Mouse (Mus musculus) heart, embryonic 16.5 days (tissue): ENCODE data around the gene Tmem182. TPM values are rescaled to one million over a fixed set of nuclear protein-coding genes. Genes with fewer than 3 reads are reported as not detected.

ENCODE experiments used
- ATAC-seq: fragments of 200-750 bp; cut with Nextera tagmentation; replicated peaks from 2 replicates; pipeline ENCODE4 v1.8.0; 2017; ENCODE audit warnings: moderate number of reproducible peaks; ENCODE audit not compliant: insufficient read depth, low FRiP score; ENCODE audit errors: extremely low read depth
- H3K27ac ChIP-seq: fragments of 300-500 bp; sonication (generic); 2 replicates; pipeline ENCODE4 v1.5.1; 2014; ENCODE audit warnings: mild to moderate bottlenecking, low read length, control low read depth, moderate library complexity
- H3K27me3 ChIP-seq: fragments of 300-500 bp; sonication (generic); 2 replicates; pipeline ENCODE4 v1.6.1; 2014; ENCODE audit warnings: low read length, mixed read lengths; ENCODE audit not compliant: control insufficient read depth, insufficient read depth
- H3K36me3 ChIP-seq: fragments of 300-500 bp; sonication (generic); 2 replicates; pipeline ENCODE4 v1.6.1; 2014; ENCODE audit not compliant: control insufficient read depth, insufficient read depth
- H3K4me1 ChIP-seq: fragments of 300-500 bp; sonication (generic); 2 replicates; pipeline ENCODE4 v1.6.1; 2014; ENCODE audit warnings: low read length, mixed read lengths; ENCODE audit not compliant: control insufficient read depth, insufficient read depth
- H3K4me2 ChIP-seq: fragments of 300-500 bp; sonication (generic); 2 replicates; pipeline ENCODE4 v1.6.1; 2014; ENCODE audit warnings: low read depth, mild to moderate bottlenecking, control low read depth, low read length
- H3K4me3 ChIP-seq: fragments of 300-500 bp; sonication (generic); 2 replicates; pipeline ENCODE4 v1.5.1; 2014; ENCODE audit warnings: mild to moderate bottlenecking, control low read depth, low read length
- H3K9ac ChIP-seq: fragments of 300-500 bp; sonication (generic); 2 replicates; pipeline ENCODE4 v1.6.1; 2014; ENCODE audit warnings: low read length, control low read depth
- H3K9me3 ChIP-seq: fragments of 300-500 bp; sonication (generic); replicated peaks from 2 replicates; pipeline ENCODE4 v1.6.1; 2016; ENCODE audit warnings: low read length; ENCODE audit not compliant: control insufficient read depth
- WGBS: fragments of 180-500 bp; shearing (Covaris S2); extraction: QIAGEN DNeasy Blood & Tissue Kit; methylation state at CpG from one replicate; pipeline ENCODE4 v1.1.7; 2014; 5-methylcytosine and 5-hydroxymethylcytosine counted together
- polyA plus RNA-seq: library from polyadenylated mRNA; unstranded; fragments of >200 nt; fragmentation: Nextera tagmentation; extraction: Ambion mirVana; gene quantifications from 2 replicates; pipeline ENCODE4 v1.2.1, GENCODE M21; 2015

Gene Tmem182
- polyA plus RNA-seq, 1 experiment from 2014 or later, result 58.2 TPM

GRCm38 (mm10) chr1:40840605-40841004 lies 35.2 kb downstream of the Tmem182 start:
- ATAC-seq, result no peak
- Histone ChIP-seq H3K9ac (no peak overlapping the region), H3K27ac (no peak overlapping the region), H3K9me3 (no peaks in the 10 kb centered on the region), H3K4me1 (peaks cover 6% of the 10 kb centered on the region; the same call in 1 of the 2 replicates), H3K27me3 (no peaks in the 10 kb centered on the region), H3K4me2 (no peak overlapping the region), H3K4me3 (no peak overlapping the region), H3K36me3 (no peaks in the 10 kb centered on the region)
- WGBS, result 78% methylated on average over 8 of the region's 8 CpGs

- ATAC-seq, result 0 out of 2 replicates have a peak, but pooled peaks have one; percentile 23
- WGBS, result 66% methylated on average over 5 of the region's 5 CpGs
- Histone ChIP-seq H3K4me2 (no peak overlapping the region), H3K4me1 (peaks cover 6% of the 10 kb centered on the region; the same call in 1 of the 2 replicates), H3K9me3 (no peaks in the 10 kb centered on the region), H3K4me3 (no peak overlapping the region), H3K36me3 (no peaks in the 10 kb centered on the region), H3K9ac (no peak overlapping the region), H3K27me3 (no peaks in the 10 kb centered on the region), H3K27ac (peak overlapping the region; percentile 24)
Measured at GRCm38 (mm10) chr1:40841032-40841761, 35.8 kb downstream of the Tmem182 start.

- Histone ChIP-seq H3K36me3 (no peaks in the 10 kb centered on the region), H3K4me1 (peaks cover 8% of the 10 kb centered on the region), H3K27me3 (no peaks in the 10 kb centered on the region), H3K4me3 (no peak overlapping the region), H3K9ac (no peak overlapping the region), H3K4me2 (no peak overlapping the region), H3K27ac (no peak overlapping the region), H3K9me3 (no peaks in the 10 kb centered on the region)
- peak; percentile 60; the same call in 1 of the 2 replicates for ATAC-seq
Measured at GRCm38 (mm10) chr1:40844616-40845015, 39.2 kb downstream of the Tmem182 start.

- 23% methylated on average over 2 of the region's 2 CpGs for WGBS
- Histone ChIP-seq H3K4me1 (peaks cover 2% of the 10 kb centered on the region), H3K4me3 (no peak overlapping the region), H3K27me3 (no peaks in the 10 kb centered on the region), H3K9ac (no peak overlapping the region), H3K4me2 (no peak overlapping the region), H3K27ac (no peak overlapping the region), H3K9me3 (no peaks in the 10 kb centered on the region), H3K36me3 (no peaks in the 10 kb centered on the region)
- no peak; the same call in 1 of the 2 replicates for ATAC-seq
Measured at GRCm38 (mm10) chr1:40847196-40847938, 42.0 kb downstream of the Tmem182 start.

DNA sequence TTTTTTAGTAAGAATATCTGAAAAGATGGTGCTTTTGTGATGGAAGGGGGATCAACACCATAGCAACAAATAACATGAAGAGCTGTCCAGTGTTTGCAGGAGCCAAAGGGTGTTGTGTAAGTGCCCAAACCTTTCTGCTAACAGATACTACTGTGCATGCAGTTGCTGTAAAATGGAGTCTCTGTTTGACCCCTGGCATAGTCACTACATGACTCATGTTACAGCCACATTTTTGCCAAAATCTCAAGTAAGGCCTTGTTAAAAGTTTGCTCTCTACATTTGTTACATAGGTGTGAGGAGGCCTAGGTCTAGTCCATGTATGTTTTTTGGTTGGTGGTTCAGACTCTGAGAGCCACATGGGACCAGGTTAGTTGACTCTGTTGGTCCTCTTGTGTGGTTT lies 45.9 kb downstream of the Tmem182 start:
- H3K27me3 ChIP-seq, result no peaks in the 10 kb centered on the region
- no peak overlapping the region for H3K27ac ChIP-seq
- H3K4me1 ChIP-seq, result peaks cover 2% of the 10 kb centered on the region
- H3K4me2 ChIP-seq, result no peak overlapping the region
- no peak overlapping the region for H3K9ac ChIP-seq
- no peak for ATAC-seq
- H3K9me3 ChIP-seq, result no peaks in the 10 kb centered on the region
- H3K36me3 ChIP-seq, result no peaks in the 10 kb centered on the region
- H3K4me3 ChIP-seq, result no peak overlapping the region

DNA sequence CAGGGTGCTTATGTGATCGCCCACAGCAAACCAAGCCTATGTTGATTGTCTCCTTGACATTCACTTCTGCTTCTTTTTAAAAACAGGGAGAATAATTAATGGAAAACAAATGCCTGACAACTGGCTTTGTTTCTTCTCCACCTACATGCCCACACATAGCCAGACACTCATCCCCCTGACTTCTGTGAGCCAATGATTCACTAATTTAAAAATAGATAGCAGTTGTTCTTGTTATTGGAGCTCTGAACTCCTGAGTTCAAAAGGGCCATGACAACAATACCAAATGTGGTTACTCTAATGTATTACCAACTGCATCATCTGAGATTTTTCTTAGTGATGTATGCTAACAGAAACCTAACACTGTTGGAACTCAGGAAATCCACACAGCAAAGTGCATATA lies 49.9 kb downstream of the Tmem182 start:
- ATAC-seq, result no peak
- no peak overlapping the region for H3K27ac ChIP-seq
- 65% methylated on average over 1 of the region's 1 CpGs for WGBS

DNA sequence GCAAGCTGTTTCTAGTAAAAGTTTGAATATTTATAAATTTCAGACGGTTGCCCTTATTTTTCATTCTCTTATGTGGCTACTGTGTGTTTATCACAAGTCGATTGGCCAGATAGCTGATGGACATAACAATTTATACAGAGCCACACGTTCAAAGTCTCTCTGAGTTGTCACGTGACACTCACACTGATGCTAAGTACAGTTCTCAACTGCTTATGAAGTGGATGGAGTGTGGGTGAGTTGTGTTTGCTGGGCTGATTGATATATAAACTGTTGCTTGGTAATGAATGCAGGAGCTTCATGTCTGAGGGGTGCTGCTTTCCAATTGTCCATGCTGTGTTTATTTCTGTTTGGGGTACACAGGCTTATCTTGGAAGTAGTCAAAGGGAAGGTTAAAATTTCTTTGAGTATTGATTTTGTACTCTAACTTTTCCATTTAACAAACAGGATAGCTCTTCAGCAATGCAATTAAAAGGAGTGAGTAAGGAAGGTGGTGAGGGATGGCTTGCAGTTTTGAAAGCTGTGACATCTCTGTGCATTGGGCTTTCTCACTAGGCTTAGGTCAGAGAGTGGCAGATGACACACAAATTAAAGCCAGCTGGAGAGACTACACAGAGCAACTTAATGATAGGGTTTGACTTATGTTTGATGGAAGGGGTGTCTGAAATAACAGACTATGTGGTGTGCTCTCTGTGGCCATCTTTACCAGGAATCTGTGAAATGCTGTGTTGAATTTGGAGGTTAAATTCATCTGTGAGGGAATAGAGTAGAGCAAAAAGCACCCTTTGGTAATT lies 51.6 kb downstream of the Tmem182 start:
- Histone ChIP-seq H3K9ac (no peak overlapping the region), H3K4me1 (no peaks in the 10 kb centered on the region), H3K27me3 (no peaks in the 10 kb centered on the region), H3K4me3 (no peak overlapping the region), H3K4me2 (no peak overlapping the region), H3K9me3 (no peaks in the 10 kb centered on the region), H3K36me3 (no peaks in the 10 kb centered on the region), H3K27ac (no peak overlapping the region)
- ATAC-seq, result no peak
- 61% methylated on average over 4 of the region's 4 CpGs for WGBS

More for the DNA sequence above, 49.9 kb downstream of the Tmem182 start:
- Histone ChIP-seq H3K4me3 (no peak overlapping the region), H3K9ac (no peak overlapping the region), H3K27me3 (no peaks in the 10 kb centered on the region), H3K9me3 (no peaks in the 10 kb centered on the region), H3K36me3 (no peaks in the 10 kb centered on the region), H3K4me1 (no peaks in the 10 kb centered on the region), H3K4me2 (no peak overlapping the region)

- no peak for ATAC-seq
- Histone ChIP-seq H3K4me2 (no peak overlapping the region), H3K9ac (no peak overlapping the region), H3K27me3 (no peaks in the 10 kb centered on the region), H3K4me3 (no peak overlapping the region), H3K4me1 (no peaks in the 10 kb centered on the region), H3K27ac (no peak overlapping the region), H3K9me3 (no peaks in the 10 kb centered on the region), H3K36me3 (no peaks in the 10 kb centered on the region)
- WGBS, result 62% methylated on average over 6 of the region's 6 CpGs
Measured at GRCm38 (mm10) chr1:40865043-40865442, 59.6 kb downstream of the Tmem182 start.

GRCm38 (mm10) chr1:40867106-40867505 lies 61.7 kb downstream of the Tmem182 start:
- WGBS, result 84% methylated on average over 3 of the region's 3 CpGs
- Histone ChIP-seq H3K4me3 (no peak overlapping the region), H3K9ac (no peak overlapping the region), H3K4me2 (no peak overlapping the region), H3K4me1 (no peaks in the 10 kb centered on the region), H3K36me3 (no peaks in the 10 kb centered on the region), H3K9me3 (no peaks in the 10 kb centered on the region), H3K27me3 (no peaks in the 10 kb centered on the region), H3K27ac (no peak overlapping the region)
- no peak for ATAC-seq
